Mouse (Mus musculus) spleen, postnatal 10 days (tissue): ENCODE results near the gene Gm17577.
"Not testable (repeated sequence)": the region's sequence is repeated elsewhere in the genome, so short reads cannot be mapped to it uniquely, and the experiment has no call there.

Experiments
- DNase-seq, 2 experiments: peaks; one replicate each; pipeline ENCODE4 v3.0.0; 2021 to 2022; ENCODE audit warnings: low spot score in 2 of 2

The Gm17577 gene

DNA sequence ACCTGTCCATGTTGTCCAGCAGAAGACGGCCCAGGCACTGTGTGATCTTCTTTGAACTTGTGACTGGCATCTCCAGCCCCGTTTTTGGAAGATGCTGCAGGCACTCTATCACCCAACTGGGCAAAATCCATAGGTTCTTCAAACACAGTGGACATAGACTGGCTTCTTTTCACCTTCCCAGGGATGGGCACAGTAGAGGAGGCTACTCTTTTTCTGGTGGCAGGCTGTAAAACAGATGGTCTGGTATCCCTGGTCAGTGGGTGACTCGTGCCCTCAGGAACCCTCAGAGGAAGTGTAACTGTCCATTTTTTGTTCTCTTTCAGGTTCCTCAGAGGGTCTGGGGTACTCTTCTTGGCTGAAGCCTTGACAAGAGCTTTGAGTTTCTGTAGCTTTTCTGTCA is at the start of gene Gm17577:
TSS of gene Gm17577 (minus strand) at position 101 of the 400 bp plus-strand sequence.
- DNase-seq, result not testable (repeated sequence)

DNA sequence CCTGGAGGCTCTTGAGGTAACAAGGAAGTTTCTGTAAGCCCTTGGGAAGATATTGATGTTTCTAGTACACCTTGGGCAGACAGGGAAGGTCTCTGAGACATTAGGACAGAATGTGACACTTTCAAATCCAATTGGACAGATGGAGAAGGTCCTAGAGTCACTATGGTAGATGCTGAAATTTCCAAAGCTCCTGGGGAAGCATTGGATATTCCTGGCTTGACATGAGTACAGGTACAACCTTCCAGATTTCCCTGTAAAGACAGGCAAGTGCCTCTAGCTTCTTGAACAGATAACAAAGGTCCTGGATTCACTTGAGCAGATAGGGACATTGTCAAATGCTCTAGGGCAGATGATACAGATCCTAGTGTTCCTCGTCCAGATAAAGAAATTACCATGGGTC is 24.3 kb downstream of the Gm17577 start, which contains the start of gene Srsx:
TSS of gene Srsx (minus strand) at position 101 of the 400 bp plus-strand sequence.
- not testable (repeated sequence) for DNase-seq
